21 mouse cellular contexts compared by ENCODE assay signal in the genomic region with DNA sequence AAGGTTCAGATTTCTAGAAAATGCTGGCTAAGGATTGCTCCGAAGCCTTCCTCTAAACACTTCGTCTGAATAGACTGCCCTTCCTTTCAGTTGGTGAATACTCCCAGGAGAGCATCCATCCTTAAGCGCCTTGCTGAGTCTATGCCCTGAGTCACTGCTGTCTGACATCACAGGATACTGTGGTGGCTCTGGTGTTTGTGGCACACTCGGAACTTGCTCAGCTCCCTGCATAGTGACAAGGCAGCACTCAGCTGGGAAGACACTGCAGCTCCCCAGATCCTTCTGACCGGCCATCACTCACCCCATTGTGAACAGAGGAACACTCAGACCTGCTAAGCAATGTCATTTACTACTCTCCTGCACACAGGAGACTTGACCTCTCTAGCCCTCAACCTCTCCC.
DNase-seq lines count a peak whose midpoint lies in the region; ATAC-seq lines count a peak whose summit lies in the region.
"Had no signal": no experiment of that assay in that cellular context is flagged by ENCODE, and none has a peak within 500 bp of the region (broad histone marks: within the 10 kb centered on the region; RNA-seq: fewer than 3 reads in every experiment).

No protein-coding gene starts in this region.

- H3K9me3 ChIP-seq in intestine, embryonic 14.5 days (ENCODE audit: control insufficient read depth, low read length), result 0 out of 2 replicates have a peak, but pooled peaks cover 4% of the 10 kb centered on the region
- no peaks in the 10 kb centered on the region for H3K9me3 ChIP-seq in intestine, embryonic 16.5 days (ENCODE audit: control insufficient read depth, low read length)
- H3K9me3 ChIP-seq: embryonic facial prominence, embryonic 15.5 days; heart, embryonic 10.5 days; hindbrain, embryonic 13.5 days had no signal

- H3K9ac ChIP-seq in intestine, embryonic 14.5 days (ENCODE audit: low read length), result no peak overlapping the region
- no peak overlapping the region for H3K9ac ChIP-seq in intestine, embryonic 16.5 days (ENCODE audit: low read depth, low read length)
- H3K9ac ChIP-seq: embryonic facial prominence, embryonic 15.5 days; hindbrain, embryonic 13.5 days had no signal

- H3K4me1 ChIP-seq in intestine, embryonic 14.5 days (replicated peaks; ENCODE audit: control insufficient read depth, insufficient read depth, low read length), result peaks cover 33% of the 10 kb centered on the region; the same call in 1 of the 2 replicates
- H3K4me1 ChIP-seq in intestine, embryonic 16.5 days (ENCODE audit: control insufficient read depth, insufficient read depth, low read length), result peaks cover 8% of the 10 kb centered on the region
- H3K4me1 ChIP-seq: forebrain, embryonic 10.5 days had no signal

- 52% methylated on average over 5 of the region's 5 CpGs for WGBS in intestine, embryonic 14.5 days
- 64% methylated on average over 5 of the region's 5 CpGs for WGBS in intestine, embryonic 16.5 days

- H3K4me2 ChIP-seq in intestine, embryonic 14.5 days (ENCODE audit: low read length), result no peak overlapping the region
- H3K4me2 ChIP-seq in intestine, embryonic 16.5 days (ENCODE audit: low read depth, low read length), result no peak overlapping the region
- H3K4me2 ChIP-seq: embryonic facial prominence, embryonic 15.5 days; hindbrain, embryonic 13.5 days had no signal

- H3K4me3 ChIP-seq in intestine, embryonic 14.5 days (ENCODE audit: low read depth, low read length), result no peak overlapping the region
- H3K4me3 ChIP-seq in intestine, embryonic 16.5 days (ENCODE audit: low read length), result no peak overlapping the region
- H3K4me3 ChIP-seq: embryonic facial prominence, embryonic 15.5 days; erythroblast, embryonic 14.5 days; forebrain, embryonic 10.5 days; heart, embryonic 10.5 days; hindbrain, embryonic 13.5 days had no signal

- no peaks in the 10 kb centered on the region for H3K27me3 ChIP-seq in intestine, embryonic 14.5 days (replicated peaks; ENCODE audit: control insufficient read depth, insufficient read depth, low read length)
- H3K27me3 ChIP-seq in intestine, embryonic 16.5 days (replicated peaks; ENCODE audit: control insufficient read depth, insufficient read depth, low read length), result no peaks in the 10 kb centered on the region
- H3K27me3 ChIP-seq: embryonic facial prominence, embryonic 15.5 days; hindbrain, embryonic 13.5 days; Patski had no signal

- H3K36me3 ChIP-seq in intestine, embryonic 14.5 days (ENCODE audit: control insufficient read depth, insufficient read depth, low read length), result no peaks in the 10 kb centered on the region
- no peaks in the 10 kb centered on the region for H3K36me3 ChIP-seq in intestine, embryonic 16.5 days (ENCODE audit: control insufficient read depth, insufficient read depth, low read length)
- H3K36me3 ChIP-seq: embryonic facial prominence, embryonic 15.5 days; forebrain, embryonic 10.5 days; heart, embryonic 10.5 days; hindbrain, embryonic 13.5 days had no signal

- no peak for DNase-seq in intestine, embryonic 14.5 days (ENCODE audit: low spot score)
- DNase-seq in 416B (ENCODE audit: low read depth), result peak; percentile 59
- peak; percentile 50 for DNase-seq in brain, adult 2 months (ENCODE audit: low read depth, low spot score)
- DNase-seq in c-Kit-positive CD71-positive TER-119-positive erythroid progenitor cells, embryonic 14.5 days (ENCODE audit: low spot score), result no peak
- no peak for DNase-seq in embryo, embryonic 11 days
- DNase-seq: adrenal gland, postnatal 14 days; B cell, adult 2 months; gastrocnemius, postnatal 36 days; heart, adult 18-20 months; heart, postnatal 14 days; kidney, adult 11 months had no signal

- ATAC-seq in intestine, embryonic 14.5 days (replicated peaks; ENCODE audit: low FRiP score, low TSS enrichment, low read depth), result no peak
- no peak for ATAC-seq in intestine, embryonic 16.5 days
- ATAC-seq: activated CD4-positive, CD25-positive, alpha-beta regulatory T cell, adult 4 months; forebrain, embryonic 14.5 days; hindbrain, postnatal 0 days; Patski had no signal

- peak overlapping the region; percentile 30; the same call in 1 of the 2 replicates for H3K27ac ChIP-seq in intestine, embryonic 14.5 days (ENCODE audit: low read depth)
- H3K27ac ChIP-seq in intestine, embryonic 16.5 days (ENCODE audit: low read length), result no peak overlapping the region
- H3K27ac ChIP-seq: embryonic facial prominence, embryonic 15.5 days; forebrain, embryonic 10.5 days; heart, embryonic 10.5 days; hindbrain, embryonic 13.5 days; hindbrain, postnatal 0 days had no signal

Comparison
In these comparisons a context has a peak if more than half of its experiments do, and no peak if none do; other contexts are left out.
1. DNase-seq: peak in 416B (single experiment) and brain, adult 2 months (single experiment); none in intestine, embryonic 14.5 days (single experiment), c-Kit-positive CD71-positive TER-119-positive erythroid progenitor cells, embryonic 14.5 days (single experiment) and embryo, embryonic 11 days (single experiment).